ENCODE assay signal across 18 mouse cellular contexts in the genomic region with DNA sequence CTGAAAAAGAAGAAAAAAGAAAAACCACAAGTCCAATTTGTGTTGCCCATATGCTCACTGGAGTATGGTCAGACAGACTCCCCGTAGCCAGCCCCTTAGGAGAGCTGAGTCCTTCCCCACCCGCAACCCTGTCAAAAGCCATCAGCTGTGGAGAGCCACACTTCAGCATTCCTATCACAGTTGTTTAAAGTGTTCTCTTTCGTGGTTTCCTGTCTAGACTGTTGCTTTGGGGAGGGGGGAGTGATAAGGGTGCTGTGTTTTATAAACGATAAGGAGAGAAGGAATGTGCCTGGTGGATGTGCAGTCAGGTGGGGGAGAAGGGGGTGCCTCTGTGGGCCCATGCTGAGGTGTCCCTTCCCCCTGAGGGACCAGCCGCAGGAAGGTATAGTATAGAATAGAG. TPM values are rescaled to one million over a fixed set of nuclear protein-coding genes. Genes with fewer than 3 reads are reported as not detected.
"Had no signal": no experiment of that assay in that cellular context is flagged by ENCODE, and none has a peak within 500 bp of the region (broad histone marks: within the 10 kb centered on the region; RNA-seq: fewer than 3 reads in every experiment).

No protein-coding gene starts in this region.

- DNase-seq: kidney, postnatal 10 days; kidney, postnatal 4 days; liver; liver, embryonic 13.5 days; liver, postnatal 0 days; retina, postnatal 1 day; right cerebral cortex, postnatal 4 days; spleen, adult 18-20 months; thymus, adult 18-20 months; thymus, postnatal 25 days had no signal

- H3K27ac ChIP-seq: layer of hippocampus, adult 2 months; limb, embryonic 12.5 days; liver, embryonic 13.5 days; macrophage; midbrain, embryonic 12.5 days; neural tube, embryonic 13.5 days had no signal

- ATAC-seq: liver, postnatal 0 days; midbrain, embryonic 16.5 days had no signal

- H3K4me1 ChIP-seq: liver, embryonic 13.5 days; midbrain, embryonic 12.5 days had no signal

- H3K9ac ChIP-seq: limb, embryonic 12.5 days; liver, embryonic 13.5 days; liver, postnatal 0 days; midbrain, embryonic 12.5 days; neural tube, embryonic 13.5 days had no signal

- H3K4me2 ChIP-seq: limb, embryonic 12.5 days; liver, embryonic 13.5 days; midbrain, embryonic 12.5 days; neural tube, embryonic 13.5 days had no signal

- H3K36me3 ChIP-seq: limb, embryonic 12.5 days; liver, embryonic 13.5 days; midbrain, embryonic 12.5 days; neural tube, embryonic 13.5 days had no signal

- H3K9me3 ChIP-seq: limb, embryonic 12.5 days; midbrain, embryonic 12.5 days; neural tube, embryonic 13.5 days had no signal

- H3K27me3 ChIP-seq: neural tube, embryonic 13.5 days had no signal

- H3K4me3 ChIP-seq: layer of hippocampus, adult 2 months; limb, embryonic 12.5 days; liver, embryonic 13.5 days; midbrain, embryonic 12.5 days; neural tube, embryonic 13.5 days had no signal

RNA-seq across cellular contexts. Expression of a gene that starts 28.7 kb away (rescaled TPM):
- total RNA-seq: megakaryocyte-erythroid progenitor cell, adult 5-6 weeks had no signal
- polyA plus RNA-seq: limb, embryonic 12.5 days; midbrain, embryonic 12.5 days; midbrain, embryonic 16.5 days; neural tube, embryonic 13.5 days had no signal

RNA-seq across cellular contexts. Expression of a gene that starts 29.3 kb away (rescaled TPM):
- total RNA-seq: megakaryocyte-erythroid progenitor cell, adult 5-6 weeks had no signal
- polyA plus RNA-seq: kidney, embryonic 14.5 days had no signal
